16 mouse cellular contexts compared by ENCODE assay signal in the genomic region with DNA sequence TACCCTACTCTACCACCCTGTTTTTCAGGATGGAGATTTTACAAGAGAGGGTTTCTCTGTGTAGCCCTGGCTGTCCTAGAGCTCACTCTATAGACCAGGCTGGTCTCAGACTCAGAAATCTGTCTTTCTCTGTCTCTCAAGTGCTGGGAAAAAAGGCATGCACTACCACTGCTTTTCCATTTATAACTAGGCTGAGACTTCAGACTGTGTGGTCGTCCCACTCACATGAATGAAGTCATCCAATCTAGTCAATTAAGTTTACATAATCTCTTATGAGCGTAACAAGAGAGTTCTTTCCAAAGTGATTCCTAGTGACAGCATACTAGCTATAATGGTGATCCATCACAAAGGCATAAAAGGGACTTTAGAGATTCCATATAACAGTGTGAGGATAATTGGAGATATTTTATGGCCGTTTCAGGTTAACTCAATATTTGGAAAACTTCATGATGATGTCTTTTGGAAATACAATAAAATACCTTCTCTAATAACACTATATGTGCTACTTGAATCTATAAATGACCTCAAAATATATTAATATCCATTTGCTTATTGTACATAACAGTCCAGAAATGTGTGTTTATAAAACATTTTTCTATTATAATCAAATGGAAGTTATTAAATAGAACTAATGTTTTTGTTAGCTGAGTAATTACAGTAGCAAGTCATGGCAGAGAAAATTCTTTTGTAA.
"Had no signal": no experiment of that assay in that cellular context is flagged by ENCODE, and none has a peak within 500 bp of the region (broad histone marks: within the 10 kb centered on the region; RNA-seq: fewer than 3 reads in every experiment).

No protein-coding gene starts in this region.

- H3K4me3 ChIP-seq: liver, embryonic 13.5 days; liver, embryonic 15.5 days; lung, embryonic 15.5 days; megakaryocyte, embryonic 14.5 days; midbrain, embryonic 12.5 days; neural tube, embryonic 12.5 days had no signal

- H3K36me3 ChIP-seq: liver, embryonic 13.5 days; liver, embryonic 15.5 days; lung, embryonic 15.5 days; midbrain, embryonic 12.5 days; neural tube, embryonic 12.5 days had no signal

- H3K9ac ChIP-seq: liver, embryonic 13.5 days; liver, embryonic 15.5 days; liver, postnatal 0 days; lung, embryonic 15.5 days; midbrain, embryonic 12.5 days; neural tube, embryonic 12.5 days had no signal

- ATAC-seq: liver, postnatal 0 days; lung, postnatal 0 days had no signal

- H3K4me1 ChIP-seq: liver, embryonic 13.5 days; liver, embryonic 15.5 days; lung, embryonic 15.5 days; megakaryocyte, embryonic 14.5 days; midbrain, embryonic 12.5 days; neural tube, embryonic 12.5 days had no signal

- H3K27me3 ChIP-seq: liver, embryonic 13.5 days; liver, embryonic 15.5 days; lung, embryonic 15.5 days; megakaryocyte, embryonic 14.5 days; midbrain, embryonic 12.5 days; neural tube, embryonic 12.5 days had no signal

- H3K9me3 ChIP-seq: liver, embryonic 13.5 days; liver, embryonic 15.5 days; lung, embryonic 15.5 days; megakaryocyte, embryonic 14.5 days; midbrain, embryonic 12.5 days; neural tube, embryonic 12.5 days had no signal

- H3K27ac ChIP-seq: liver, embryonic 13.5 days; liver, embryonic 15.5 days; lung, embryonic 15.5 days; macrophage; midbrain, embryonic 12.5 days; neural tube, embryonic 12.5 days had no signal

- DNase-seq: liver, embryonic 13.5 days; liver, postnatal 0 days; lung, adult 2 months; lung, postnatal 14 days; lung, postnatal 36 days; midbrain, embryonic 14.5 days; thymus, adult 2 months; thymus, postnatal 25 days; thymus, postnatal 4 days had no signal

- H3K4me2 ChIP-seq: liver, embryonic 13.5 days; liver, embryonic 15.5 days; lung, embryonic 15.5 days; midbrain, embryonic 12.5 days; neural tube, embryonic 12.5 days had no signal
